Mouse (Mus musculus): ENCODE data around the gene Slc25a35.
A peak's percentile ranks its signal among the peaks of the same experiment; 100 is the strongest.
"Not testable (repeated sequence)": the region's sequence is repeated elsewhere in the genome, so short reads cannot be mapped to it uniquely, and the experiment has no call there.

Slc25a35 gene

GRCm38 (mm10) chr11:68955473-68955872, 12.5 kb upstream of the Slc25a35 start:
- TF ChIP-seq NANOG (IDR thresholded peaks at IDR 0.05; ENCODE audit: borderline replicate concordance, low read length) (no peak), POU5F1 (IDR thresholded peaks at IDR 0.05; ENCODE audit: borderline replicate concordance, low read length) (no peak), CTCF (conservative IDR thresholded peaks at IDR 0.05; ENCODE audit: low read length) (no peak)
- H3K4me1 ChIP-seq (replicated peaks; ENCODE audit: low read depth, low read length): peaks cover 45% of the 10 kb centered on the region
- peaks cover 4% of the 10 kb centered on the region; the same call in 1 of the 2 replicates for H3K36me3 ChIP-seq (ENCODE audit: insufficient read depth, low read length)
- H3K9me3 ChIP-seq (ENCODE audit: low read length): no peaks in the 10 kb centered on the region
- H3K4me3 ChIP-seq (replicated peaks; ENCODE audit: low read length): no peak overlapping the region
- peaks cover 58% of the 10 kb centered on the region for H3K27me3 ChIP-seq (ENCODE audit: insufficient read depth, low read length)

GRCm38 (mm10) chr11:68956107-68956506, 11.8 kb upstream of the Slc25a35 start:
- TF ChIP-seq NANOG (IDR thresholded peaks at IDR 0.05; ENCODE audit: borderline replicate concordance, low read length): no peak
- no peak for TF ChIP-seq CTCF (conservative IDR thresholded peaks at IDR 0.05; ENCODE audit: low read length)
- no peak for TF ChIP-seq POU5F1 (IDR thresholded peaks at IDR 0.05; ENCODE audit: borderline replicate concordance, low read length)
- Histone ChIP-seq H3K9me3 (ENCODE audit: low read length) (no peaks in the 10 kb centered on the region), H3K4me1 (replicated peaks; ENCODE audit: low read depth, low read length) (peaks cover 47% of the 10 kb centered on the region), H3K27me3 (ENCODE audit: insufficient read depth, low read length) (peaks cover 54% of the 10 kb centered on the region), H3K36me3 (ENCODE audit: insufficient read depth, low read length) (peaks cover under 1% of the 10 kb centered on the region; the same call in 1 of the 2 replicates), H3K4me3 (replicated peaks; ENCODE audit: low read length) (peak overlapping the region; percentile 75)

GRCm38 (mm10) chr11:68956697-68957096, 11.2 kb upstream of the Slc25a35 start:
- Histone ChIP-seq H3K4me1 (replicated peaks; ENCODE audit: low read depth, low read length) (peaks cover 49% of the 10 kb centered on the region), H3K36me3 (ENCODE audit: insufficient read depth, low read length) (no peaks in the 10 kb centered on the region)
- no peak for TF ChIP-seq POU5F1 (IDR thresholded peaks at IDR 0.05; ENCODE audit: borderline replicate concordance, low read length)
- TF ChIP-seq CTCF (conservative IDR thresholded peaks at IDR 0.05; ENCODE audit: low read length): no peak
- no peak for TF ChIP-seq NANOG (IDR thresholded peaks at IDR 0.05; ENCODE audit: borderline replicate concordance, low read length)

GRCm38 (mm10) chr11:68957308-68957707, 10.6 kb upstream of the Slc25a35 start, which contains the start of gene Arhgef15:
TSS of gene Arhgef15 (minus strand) at chr11:68957480.
- H3K27me3 ChIP-seq (ENCODE audit: insufficient read depth, low read length): peaks cover 43% of the 10 kb centered on the region
- H3K36me3 ChIP-seq (ENCODE audit: insufficient read depth, low read length): no peaks in the 10 kb centered on the region
- H3K9me3 ChIP-seq (ENCODE audit: low read length): no peaks in the 10 kb centered on the region
- H3K4me3 ChIP-seq (replicated peaks; ENCODE audit: low read length): peak within 1 kb of the TSS; percentile 75
- TF ChIP-seq CTCF (conservative IDR thresholded peaks at IDR 0.05; ENCODE audit: low read length) (no peak), NANOG (IDR thresholded peaks at IDR 0.05; ENCODE audit: borderline replicate concordance, low read length) (no peak), POU5F1 (IDR thresholded peaks at IDR 0.05; ENCODE audit: borderline replicate concordance, low read length) (no peak)
- peaks cover 55% of the 10 kb centered on the region for H3K4me1 ChIP-seq (replicated peaks; ENCODE audit: low read depth, low read length)

More at GRCm38 (mm10) chr11:68956697-68957096, 11.2 kb upstream of the Slc25a35 start:
- H3K4me3 ChIP-seq (replicated peaks; ENCODE audit: low read length): peak overlapping the region; percentile 75
- no peaks in the 10 kb centered on the region for H3K9me3 ChIP-seq (ENCODE audit: low read length)
- peaks cover 48% of the 10 kb centered on the region for H3K27me3 ChIP-seq (ENCODE audit: insufficient read depth, low read length)

GRCm38 (mm10) chr11:68957971-68958370, 10.0 kb upstream of the Slc25a35 start:
- Histone ChIP-seq H3K4me1 (replicated peaks; ENCODE audit: low read depth, low read length) (peaks cover 61% of the 10 kb centered on the region), H3K4me3 (replicated peaks; ENCODE audit: low read length) (no peak overlapping the region), H3K27me3 (ENCODE audit: insufficient read depth, low read length) (peaks cover 39% of the 10 kb centered on the region), H3K9me3 (ENCODE audit: low read length) (no peaks in the 10 kb centered on the region), H3K36me3 (ENCODE audit: insufficient read depth, low read length) (no peaks in the 10 kb centered on the region)
- TF ChIP-seq CTCF (conservative IDR thresholded peaks at IDR 0.05; ENCODE audit: low read length) (no peak), NANOG (IDR thresholded peaks at IDR 0.05; ENCODE audit: borderline replicate concordance, low read length) (no peak), POU5F1 (IDR thresholded peaks at IDR 0.05; ENCODE audit: borderline replicate concordance, low read length) (no peak)

GRCm38 (mm10) chr11:68961596-68961995, 6.3 kb upstream of the Slc25a35 start:
- Histone ChIP-seq H3K4me3 (replicated peaks; ENCODE audit: low read length) (no peak overlapping the region), H3K27me3 (ENCODE audit: insufficient read depth, low read length) (peaks cover 4% of the 10 kb centered on the region), H3K9me3 (ENCODE audit: low read length) (no peaks in the 10 kb centered on the region), H3K36me3 (ENCODE audit: insufficient read depth, low read length) (no peaks in the 10 kb centered on the region), H3K4me1 (replicated peaks; ENCODE audit: low read depth, low read length) (peaks cover 40% of the 10 kb centered on the region)
- TF ChIP-seq CTCF (conservative IDR thresholded peaks at IDR 0.05; ENCODE audit: low read length): no peak
- no peak for TF ChIP-seq POU5F1 (IDR thresholded peaks at IDR 0.05; ENCODE audit: borderline replicate concordance, low read length)
- TF ChIP-seq NANOG (IDR thresholded peaks at IDR 0.05; ENCODE audit: borderline replicate concordance, low read length): no peak

- H3K9me3 ChIP-seq (ENCODE audit: low read length); H3K27me3 ChIP-seq (ENCODE audit: insufficient read depth, low read length); H3K36me3 ChIP-seq (ENCODE audit: insufficient read depth, low read length): not testable (repeated sequence)
- peak overlapping the region; percentile 50; the same call in 1 of the 2 replicates for H3K4me3 ChIP-seq (replicated peaks; ENCODE audit: low read length)
- H3K4me1 ChIP-seq (replicated peaks; ENCODE audit: low read depth, low read length): peaks cover 39% of the 10 kb centered on the region
These were observed 5.8 kb upstream of the Slc25a35 start for GRCm38 (mm10) chr11:68962159-68962558.

- H3K4me1 ChIP-seq (replicated peaks; ENCODE audit: low read depth, low read length): peaks cover 42% of the 10 kb centered on the region
- H3K27me3 ChIP-seq (ENCODE audit: insufficient read depth, low read length): no peaks in the 10 kb centered on the region
- TF ChIP-seq POU5F1 (IDR thresholded peaks at IDR 0.05; ENCODE audit: borderline replicate concordance, low read length): no peak
- TF ChIP-seq NANOG (IDR thresholded peaks at IDR 0.05; ENCODE audit: borderline replicate concordance, low read length): no peak
- no peak for TF ChIP-seq CTCF (conservative IDR thresholded peaks at IDR 0.05; ENCODE audit: low read length)
- H3K4me3 ChIP-seq (replicated peaks; ENCODE audit: low read length): no peak overlapping the region
- no peaks in the 10 kb centered on the region for H3K9me3 ChIP-seq (ENCODE audit: low read length)
- no peaks in the 10 kb centered on the region for H3K36me3 ChIP-seq (ENCODE audit: insufficient read depth, low read length)
These were observed 4.5 kb upstream of the Slc25a35 start for GRCm38 (mm10) chr11:68963405-68963804.

- peaks cover 52% of the 10 kb centered on the region for H3K4me1 ChIP-seq (replicated peaks; ENCODE audit: low read depth, low read length)
- H3K36me3 ChIP-seq (ENCODE audit: insufficient read depth, low read length): peaks cover 4% of the 10 kb centered on the region
- TF ChIP-seq NANOG (IDR thresholded peaks at IDR 0.05; ENCODE audit: borderline replicate concordance, low read length) (no peak), CTCF (conservative IDR thresholded peaks at IDR 0.05; ENCODE audit: low read length) (no peak), POU5F1 (IDR thresholded peaks at IDR 0.05; ENCODE audit: borderline replicate concordance, low read length) (no peak)
- H3K27me3 ChIP-seq (ENCODE audit: insufficient read depth, low read length): no peaks in the 10 kb centered on the region
- H3K9me3 ChIP-seq (ENCODE audit: low read length): no peaks in the 10 kb centered on the region
- H3K4me3 ChIP-seq (replicated peaks; ENCODE audit: low read length): no peak overlapping the region
These were observed 2.9 kb upstream of the Slc25a35 start for GRCm38 (mm10) chr11:68965050-68965449.

All from E14TG2a.4 (cell line).